Mouse (Mus musculus): ENCODE results near the gene Lsm4. TPM values are rescaled to one million over a fixed set of nuclear protein-coding genes. Genes with fewer than 3 reads are reported as not detected.

Lsm4 gene
- total and polyA plus RNA-seq, 3 experiments: 152 to 2,024 (median 514) TPM

- no peak overlapping the region; a peak in 1 of 4 replicates for H3K4me3 ChIP-seq (ENCODE audit: control insufficient read depth in 1 of 2, insufficient read depth in 1 of 2, low read depth in 2 of 2, low read length in 2 of 2)
- H3K36me3 ChIP-seq (ENCODE audit: control insufficient read depth in 1 of 2, insufficient read depth in 2 of 2, low read length in 2 of 2): peaks cover 0 to 2% of the 10 kb centered on the region in 2 experiments; a peak in 1 of 4 replicates
- no peaks in the 10 kb centered on the region for H3K9me3 ChIP-seq (replicated peaks; ENCODE audit: insufficient read depth, low read length)
- H3K4me1 ChIP-seq (ENCODE audit: control insufficient read depth in 1 of 2, insufficient read depth in 2 of 2, low read length in 2 of 2): peaks cover 2 to 14% of the 10 kb centered on the region in 2 experiments; a peak in 3 of 4 replicates
- no peak overlapping the region for H3K27ac ChIP-seq (ENCODE audit: control insufficient read depth, low read depth, low read length)
- H3K27me3 ChIP-seq (ENCODE audit: control insufficient read depth in 1 of 2, insufficient read depth in 2 of 2, low read length in 2 of 2): no peaks in the 10 kb centered on the region
- H3K79me2 ChIP-seq (ENCODE audit: control insufficient read depth, insufficient read depth, low read length, poor library complexity): no peaks in the 10 kb centered on the region; the same call in 1 of the 2 replicates
- peak overlapping the region; percentile 40; the same call in 1 of the 2 replicates for H3K9ac ChIP-seq (ENCODE audit: control insufficient read depth, low read depth, low read length, poor library complexity, severe bottlenecking)
- TF ChIP-seq KAT2A (conservative IDR thresholded peaks at IDR 0.05; ENCODE audit: low read depth, low read length) (no peak), TAL1 (IDR thresholded peaks at IDR 0.05; ENCODE audit: low read length) (no peak), RAD21 (IDR thresholded peaks at IDR 0.05; ENCODE audit: low read depth, low read length) (no peak), POLR2A (IDR thresholded peaks at IDR 0.05; ENCODE audit: control insufficient read depth in 1 of 2, insufficient read depth in 1 of 2, low read depth in 1 of 2, low read length in 2 of 2, poor library complexity in 1 of 2) (no peak), CHD1 (IDR thresholded peaks at IDR 0.05; ENCODE audit: low read depth, low read length) (no peak), CTCF (IDR thresholded peaks at IDR 0.05 in 2 of 3, conservative IDR thresholded peaks at IDR 0.05 in 1 of 3; ENCODE audit: control insufficient read depth in 1 of 3, insufficient read depth in 1 of 3, low read depth in 2 of 3, low read length in 3 of 3, poor library complexity in 1 of 3, severe bottlenecking in 1 of 3) (no peak), USF1 (IDR thresholded peaks at IDR 0.05; ENCODE audit: low read depth, low read length) (no peak), ELF1 (IDR thresholded peaks at IDR 0.05; ENCODE audit: low read depth, low read length) (no peak), UBTF (IDR thresholded peaks at IDR 0.05; ENCODE audit: borderline replicate concordance, insufficient read depth, low read depth, low read length) (no peak), ZNF384 (IDR thresholded peaks at IDR 0.05; ENCODE audit: low read depth, low read length) (no peak), CHD2 (IDR thresholded peaks at IDR 0.05; ENCODE audit: low read length) (no peak), MAFK (IDR thresholded peaks at IDR 0.05; ENCODE audit: borderline replicate concordance, low read depth, low read length) (no peak), HCFC1 (IDR thresholded peaks at IDR 0.05; ENCODE audit: low read depth, low read length) (no peak), MYB (IDR thresholded peaks at IDR 0.05; ENCODE audit: low read depth, low read length) (no peak), USF2 (IDR thresholded peaks at IDR 0.05; ENCODE audit: borderline replicate concordance in 1 of 2, insufficient read depth in 1 of 2, low read depth in 1 of 2, low read length in 2 of 2) (no peak), POLR2AphosphoS5 (IDR thresholded peaks at IDR 0.05; ENCODE audit: borderline replicate concordance, low read depth, low read length) (no peak)
- DNase-seq (ENCODE audit: low read depth, low spot score): no peak
Measured at GRCm38 (mm10) chr8:70628986-70629490, 44.0 kb upstream of the Lsm4 start.

GRCm38 (mm10) chr8:70629574-70630531 lies 43.2 kb upstream of the Lsm4 start:
- Histone ChIP-seq H3K9me3 (replicated peaks; ENCODE audit: insufficient read depth, low read length) (no peaks in the 10 kb centered on the region), H3K36me3 (ENCODE audit: control insufficient read depth in 1 of 2, insufficient read depth in 2 of 2, low read length in 2 of 2) (peaks cover 0 to 2% of the 10 kb centered on the region in 2 experiments; a peak in 1 of 4 replicates), H3K4me1 (ENCODE audit: control insufficient read depth in 1 of 2, insufficient read depth in 2 of 2, low read length in 2 of 2) (peaks cover 2 to 14% of the 10 kb centered on the region in 2 experiments; a peak in 3 of 4 replicates), H3K9ac (ENCODE audit: control insufficient read depth, low read depth, low read length, poor library complexity, severe bottlenecking) (peak overlapping the region; percentile 71), H3K27ac (ENCODE audit: control insufficient read depth, low read depth, low read length) (peak overlapping the region; percentile 57), H3K79me2 (ENCODE audit: control insufficient read depth, insufficient read depth, low read length, poor library complexity) (no peaks in the 10 kb centered on the region; the same call in 1 of the 2 replicates), H3K4me3 (ENCODE audit: control insufficient read depth in 1 of 2, insufficient read depth in 1 of 2, low read depth in 2 of 2, low read length in 2 of 2) (peak overlapping the region; percentile 53 to 63), H3K27me3 (ENCODE audit: control insufficient read depth in 1 of 2, insufficient read depth in 2 of 2, low read length in 2 of 2) (no peaks in the 10 kb centered on the region)
- peak; percentile 94 for DNase-seq (ENCODE audit: low read depth, low spot score)
- TF ChIP-seq ZMIZ1 (IDR thresholded peaks at IDR 0.05; ENCODE audit: low read depth, low read length) (peak; percentile 55; the same call in 1 of the 2 replicates), MEF2A (IDR thresholded peaks at IDR 0.05; ENCODE audit: extremely low read depth, insufficient replicate concordance, low read depth, low read length, poor library complexity, severe bottlenecking) (no peak), NRF1 (IDR thresholded peaks at IDR 0.05; ENCODE audit: insufficient read depth, low read depth, low read length, poor library complexity, severe bottlenecking) (peak; percentile 93), ZC3H11A (IDR thresholded peaks at IDR 0.05; ENCODE audit: low read depth, low read length) (peak; percentile 63), CHD1 (IDR thresholded peaks at IDR 0.05; ENCODE audit: low read depth, low read length) (no peak), JUND (IDR thresholded peaks at IDR 0.05; ENCODE audit: low read depth, low read length) (peak; percentile 62), CHD2 (IDR thresholded peaks at IDR 0.05; ENCODE audit: low read length) (no peak; the same call in 1 of the 2 replicates), ZKSCAN1 (IDR thresholded peaks at IDR 0.05; ENCODE audit: low read depth, low read length) (no peak), USF2 (IDR thresholded peaks at IDR 0.05; ENCODE audit: borderline replicate concordance in 1 of 2, insufficient read depth in 1 of 2, low read depth in 1 of 2, low read length in 2 of 2) (no peak), UBTF (IDR thresholded peaks at IDR 0.05; ENCODE audit: borderline replicate concordance, insufficient read depth, low read depth, low read length) (no peak), MYB (IDR thresholded peaks at IDR 0.05; ENCODE audit: low read depth, low read length) (no peak), USF1 (IDR thresholded peaks at IDR 0.05; ENCODE audit: low read depth, low read length) (peak; percentile 43; the same call in 1 of the 2 replicates), ELF1 (IDR thresholded peaks at IDR 0.05; ENCODE audit: low read depth, low read length) (0 out of 2 replicates have a peak, but pooled peaks have one; percentile 30), GATA1 (IDR thresholded peaks at IDR 0.05; ENCODE audit: low read depth, low read length) (no peak), MYC (IDR thresholded peaks at IDR 0.05; ENCODE audit: low read depth, low read length) (peak; percentile 66; the same call in 1 of the 2 replicates), GABPA (IDR thresholded peaks at IDR 0.05; ENCODE audit: low read depth, low read length) (no peak)

All from MEL (cell line).